Mouse (Mus musculus): ENCODE measurements around the gene Dnajc6. TPM values are rescaled to one million over a fixed set of nuclear protein-coding genes. Genes with fewer than 3 reads are reported as not detected.

The Dnajc6 gene
- polyA plus RNA-seq, 1 experiment, result 0.58 TPM

GRCm38 (mm10) chr4:101581156-101581555 is 84.7 kb downstream of the Dnajc6 start:
- Histone ChIP-seq H3K36me3 (ENCODE audit: control insufficient read depth, insufficient read depth, low read length) (no peaks in the 10 kb centered on the region), H3K4me3 (ENCODE audit: low read depth, low read length) (no peak overlapping the region), H3K27ac (ENCODE audit: insufficient read depth, low read depth, low read length) (no peak overlapping the region), H3K27me3 (ENCODE audit: control insufficient read depth, insufficient read depth, low read length) (no peaks in the 10 kb centered on the region), H3K4me1 (ENCODE audit: control insufficient read depth, insufficient read depth, insufficient read length, low read length) (no peaks in the 10 kb centered on the region)
- 81% methylated on average over 4 of the region's 4 CpGs for WGBS
- TF ChIP-seq CTCF (IDR thresholded peaks at IDR 0.05; ENCODE audit: extremely low read depth, insufficient read length, insufficient replicate concordance, low read depth, low read length), result no peak
- no peak for TF ChIP-seq POLR2A (IDR thresholded peaks at IDR 0.05; ENCODE audit: low read depth, low read length)

DNA sequence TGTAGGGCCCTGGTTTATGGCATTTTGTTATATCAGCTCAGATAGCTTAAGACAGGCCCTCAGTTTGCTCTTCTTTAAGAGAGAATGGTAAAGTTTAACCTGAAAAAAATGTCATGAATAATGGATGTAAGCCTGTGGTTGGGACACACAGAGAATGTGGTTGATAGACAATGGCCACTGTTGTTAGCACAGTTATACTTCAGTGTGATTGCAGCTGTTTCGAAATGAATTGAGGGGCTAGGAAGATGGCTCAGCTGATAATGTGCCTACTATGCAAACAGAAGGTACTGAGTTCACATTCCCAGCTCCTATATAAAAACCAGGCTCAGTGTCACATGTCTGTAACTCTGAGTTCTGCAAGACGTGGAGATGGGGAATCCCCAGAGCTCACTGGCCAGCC is 86.4 kb downstream of the Dnajc6 start:
- Histone ChIP-seq H3K4me1 (ENCODE audit: control insufficient read depth, insufficient read depth, insufficient read length, low read length) (no peaks in the 10 kb centered on the region), H3K27ac (ENCODE audit: insufficient read depth, low read depth, low read length) (no peak overlapping the region), H3K27me3 (ENCODE audit: control insufficient read depth, insufficient read depth, low read length) (no peaks in the 10 kb centered on the region), H3K36me3 (ENCODE audit: control insufficient read depth, insufficient read depth, low read length) (no peaks in the 10 kb centered on the region), H3K4me3 (ENCODE audit: low read depth, low read length) (no peak overlapping the region)
- TF ChIP-seq POLR2A (IDR thresholded peaks at IDR 0.05; ENCODE audit: low read depth, low read length), result no peak
- TF ChIP-seq CTCF (IDR thresholded peaks at IDR 0.05; ENCODE audit: extremely low read depth, insufficient read length, insufficient replicate concordance, low read depth, low read length), result no peak
- WGBS, result 34% methylated on average over 2 of the region's 2 CpGs

DNA sequence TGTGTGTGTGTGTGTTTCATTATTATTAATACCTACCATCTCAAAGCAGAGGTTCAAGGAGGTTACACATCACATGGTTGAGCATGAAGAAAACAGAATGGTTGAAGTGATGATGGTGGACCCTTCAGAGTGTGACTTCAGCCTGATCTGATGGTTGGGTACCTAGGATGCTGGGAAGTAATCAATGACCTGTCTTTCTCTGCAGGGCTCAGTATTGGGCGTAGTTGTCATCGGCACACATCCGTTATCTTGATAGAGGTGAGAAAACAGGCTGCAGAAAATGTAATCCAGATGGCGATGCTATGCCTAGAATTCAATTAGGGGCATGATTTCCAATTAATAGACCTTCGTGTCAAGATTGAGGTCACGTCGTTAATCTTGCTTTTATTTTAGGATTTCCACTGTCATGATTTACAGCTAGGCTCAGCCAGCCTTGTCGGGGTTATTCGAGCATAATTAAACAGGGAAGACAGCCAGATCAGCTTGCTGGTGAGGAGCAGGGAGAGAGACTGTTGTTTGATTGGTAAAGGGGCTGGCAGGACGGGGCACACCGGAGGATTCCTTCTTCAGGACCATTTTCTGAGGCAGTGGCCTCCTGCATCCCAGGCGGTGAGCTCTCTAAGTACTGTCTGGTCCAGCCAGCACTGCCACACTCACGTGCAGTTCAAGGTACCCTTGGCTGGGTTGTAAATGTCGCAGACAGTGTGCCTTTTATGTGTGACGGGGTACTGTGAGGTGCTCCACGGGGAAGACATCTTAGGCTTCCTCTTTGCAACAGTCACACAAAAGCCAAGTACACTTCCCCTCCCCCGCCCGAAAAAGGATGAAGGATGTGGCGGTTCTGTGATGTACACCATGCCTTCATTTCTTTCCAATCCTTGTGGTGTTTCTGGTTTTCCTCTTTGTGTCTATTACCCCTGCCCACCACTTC is 88.3 kb downstream of the Dnajc6 start:
- Histone ChIP-seq H3K27me3 (ENCODE audit: control insufficient read depth, insufficient read depth, low read length) (no peaks in the 10 kb centered on the region), H3K27ac (ENCODE audit: insufficient read depth, low read depth, low read length) (no peak overlapping the region), H3K36me3 (ENCODE audit: control insufficient read depth, insufficient read depth, low read length) (no peaks in the 10 kb centered on the region), H3K4me1 (ENCODE audit: control insufficient read depth, insufficient read depth, insufficient read length, low read length) (no peaks in the 10 kb centered on the region), H3K4me3 (ENCODE audit: low read depth, low read length) (no peak overlapping the region)
- 68% methylated on average over 19 of the region's 19 CpGs for WGBS
- TF ChIP-seq POLR2A (IDR thresholded peaks at IDR 0.05; ENCODE audit: low read depth, low read length) (no peak), CTCF (IDR thresholded peaks at IDR 0.05; ENCODE audit: extremely low read depth, insufficient read length, insufficient replicate concordance, low read depth, low read length) (no peak)

DNA sequence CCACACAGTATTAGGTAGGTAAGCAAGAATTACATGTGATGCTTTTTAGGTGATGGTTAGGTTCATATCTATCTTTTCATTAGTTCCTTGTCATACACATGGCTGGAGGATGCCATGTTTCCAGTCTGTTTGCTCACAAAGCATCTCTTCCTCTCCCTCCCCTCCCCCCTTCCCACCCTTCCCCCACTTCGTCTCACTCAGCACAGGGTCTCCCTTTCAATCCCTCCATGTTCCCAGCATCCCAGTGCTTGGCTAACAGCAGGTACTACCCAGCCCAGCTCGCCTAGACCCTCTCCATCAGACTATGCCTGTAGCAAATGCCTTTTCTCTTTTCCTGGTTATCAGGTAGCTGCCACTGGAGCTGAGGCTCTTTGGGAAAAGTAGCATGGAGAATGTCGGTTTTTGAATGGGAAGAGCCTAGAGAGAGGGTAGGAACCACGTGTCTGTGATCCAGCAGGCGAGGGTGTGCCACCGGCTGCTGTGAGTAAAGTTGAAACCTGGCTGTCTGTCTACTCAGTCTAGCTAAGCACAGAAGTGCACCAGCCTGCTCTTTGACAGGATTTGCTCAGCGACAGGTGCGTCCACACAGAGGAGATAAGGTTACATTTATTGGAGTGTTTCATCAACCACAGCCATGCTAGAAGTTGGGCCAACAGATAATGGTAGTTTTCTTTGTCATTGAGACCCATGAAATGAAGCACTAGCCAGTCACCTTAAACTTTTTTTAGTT is 89.2 kb downstream of the Dnajc6 start:
- Histone ChIP-seq H3K36me3 (ENCODE audit: control insufficient read depth, insufficient read depth, low read length) (no peaks in the 10 kb centered on the region), H3K4me1 (ENCODE audit: control insufficient read depth, insufficient read depth, insufficient read length, low read length) (no peaks in the 10 kb centered on the region), H3K27ac (ENCODE audit: insufficient read depth, low read depth, low read length) (no peak overlapping the region), H3K4me3 (ENCODE audit: low read depth, low read length) (no peak overlapping the region), H3K27me3 (ENCODE audit: control insufficient read depth, insufficient read depth, low read length) (no peaks in the 10 kb centered on the region)
- WGBS, result 22% methylated on average over 8 of the region's 8 CpGs
- TF ChIP-seq POLR2A (IDR thresholded peaks at IDR 0.05; ENCODE audit: low read depth, low read length) (no peak), CTCF (IDR thresholded peaks at IDR 0.05; ENCODE audit: extremely low read depth, insufficient read length, insufficient replicate concordance, low read depth, low read length) (no peak)

DNA sequence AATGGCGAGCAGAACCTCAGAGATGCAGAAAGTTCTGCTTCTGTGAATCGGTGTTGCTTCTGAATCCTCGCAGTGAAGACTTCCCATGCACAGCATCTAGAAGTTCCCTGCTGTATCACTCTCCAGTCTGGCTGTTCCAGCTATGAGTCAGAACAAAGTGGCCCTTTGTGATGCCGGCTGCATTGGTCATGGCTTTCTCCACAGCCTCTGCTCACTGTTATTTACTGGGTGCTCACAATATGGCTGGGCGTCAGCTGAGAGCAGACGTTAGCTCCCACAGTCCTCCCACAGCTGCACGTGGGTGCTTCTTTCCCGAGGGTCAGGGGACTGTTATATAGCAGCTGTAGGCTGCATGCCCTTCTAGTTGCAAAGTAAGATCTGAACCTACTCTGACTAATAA is 92.5 kb downstream of the Dnajc6 start:
- no peak overlapping the region for H3K27ac ChIP-seq (ENCODE audit: insufficient read depth, low read depth, low read length)
- no peaks in the 10 kb centered on the region for H3K36me3 ChIP-seq (ENCODE audit: control insufficient read depth, insufficient read depth, low read length)
- WGBS, result 71% methylated on average over 8 of the region's 8 CpGs
- H3K4me3 ChIP-seq (ENCODE audit: low read depth, low read length), result no peak overlapping the region
- TF ChIP-seq POLR2A (IDR thresholded peaks at IDR 0.05; ENCODE audit: low read depth, low read length) (no peak), CTCF (IDR thresholded peaks at IDR 0.05; ENCODE audit: extremely low read depth, insufficient read length, insufficient replicate concordance, low read depth, low read length) (no peak)
- H3K4me1 ChIP-seq (ENCODE audit: control insufficient read depth, insufficient read depth, insufficient read length, low read length), result no peaks in the 10 kb centered on the region
- H3K27me3 ChIP-seq (ENCODE audit: control insufficient read depth, insufficient read depth, low read length), result no peaks in the 10 kb centered on the region

- TF ChIP-seq CTCF (IDR thresholded peaks at IDR 0.05; ENCODE audit: extremely low read depth, insufficient read length, insufficient replicate concordance, low read depth, low read length), result no peak
- TF ChIP-seq POLR2A (IDR thresholded peaks at IDR 0.05; ENCODE audit: low read depth, low read length), result no peak
- H3K27ac ChIP-seq (ENCODE audit: insufficient read depth, low read depth, low read length), result no peak overlapping the region
- 94% methylated on average over 3 of the region's 3 CpGs for WGBS
- H3K4me3 ChIP-seq (ENCODE audit: low read depth, low read length), result no peak overlapping the region
- no peaks in the 10 kb centered on the region for H3K36me3 ChIP-seq (ENCODE audit: control insufficient read depth, insufficient read depth, low read length)
- H3K4me1 ChIP-seq (ENCODE audit: control insufficient read depth, insufficient read depth, insufficient read length, low read length), result no peaks in the 10 kb centered on the region
- H3K27me3 ChIP-seq (ENCODE audit: control insufficient read depth, insufficient read depth, low read length), result no peaks in the 10 kb centered on the region
These were observed 93.3 kb downstream of the Dnajc6 start for GRCm38 (mm10) chr4:101589771-101590170.

- 86% methylated on average over 1 of the region's 1 CpGs for WGBS
- H3K36me3 ChIP-seq (ENCODE audit: control insufficient read depth, insufficient read depth, low read length), result no peaks in the 10 kb centered on the region
These were observed 95.0 kb downstream of the Dnajc6 start for GRCm38 (mm10) chr4:101591400-101591799.

More at GRCm38 (mm10) chr4:101591400-101591799, 95.0 kb downstream of the Dnajc6 start:
- Histone ChIP-seq H3K27me3 (ENCODE audit: control insufficient read depth, insufficient read depth, low read length) (no peaks in the 10 kb centered on the region), H3K4me3 (ENCODE audit: low read depth, low read length) (no peak overlapping the region), H3K27ac (ENCODE audit: insufficient read depth, low read depth, low read length) (no peak overlapping the region), H3K4me1 (ENCODE audit: control insufficient read depth, insufficient read depth, insufficient read length, low read length) (no peaks in the 10 kb centered on the region)
- TF ChIP-seq CTCF (IDR thresholded peaks at IDR 0.05; ENCODE audit: extremely low read depth, insufficient read length, insufficient replicate concordance, low read depth, low read length) (no peak), POLR2A (IDR thresholded peaks at IDR 0.05; ENCODE audit: low read depth, low read length) (no peak)
